Mouse (Mus musculus) megakaryocyte progenitor cell, adult 5-6 weeks (primary cell): ENCODE data around the gene Abhd16b. TPM values are rescaled to one million over a fixed set of nuclear protein-coding genes. Genes with fewer than 3 reads are reported as not detected.
A peak's percentile ranks its signal among the peaks of the same experiment; 100 is the strongest.

Experiments
- ATAC-seq: replicated peaks from 2 replicates; pipeline ENCODE4 v1.8.0; 2016; ENCODE audit warnings: mild to moderate bottlenecking, moderate TSS enrichment, inconsistent platforms; ENCODE audit not compliant: poor library complexity
- total RNA-seq, 2 experiments: library from RNA; stranded (forward) in 1 of 2; stranded (reverse) in 1 of 2; fragments of 157-497, 149-512 nt in 1 of 2; fragments of 200-1000 nt in 1 of 2; gene quantifications; 2 replicates each; pipeline versions ENCODE4 v1.2.3 to v1.2.4; 2015 to 2017

Abhd16b gene
- total RNA-seq, 2 experiments from 2014 or later: not detected

- peak; percentile 85 for ATAC-seq
Measured at GRCm38 (mm10) chr2:181536410-181536809, 43.4 kb downstream of the Abhd16b start.

DNA sequence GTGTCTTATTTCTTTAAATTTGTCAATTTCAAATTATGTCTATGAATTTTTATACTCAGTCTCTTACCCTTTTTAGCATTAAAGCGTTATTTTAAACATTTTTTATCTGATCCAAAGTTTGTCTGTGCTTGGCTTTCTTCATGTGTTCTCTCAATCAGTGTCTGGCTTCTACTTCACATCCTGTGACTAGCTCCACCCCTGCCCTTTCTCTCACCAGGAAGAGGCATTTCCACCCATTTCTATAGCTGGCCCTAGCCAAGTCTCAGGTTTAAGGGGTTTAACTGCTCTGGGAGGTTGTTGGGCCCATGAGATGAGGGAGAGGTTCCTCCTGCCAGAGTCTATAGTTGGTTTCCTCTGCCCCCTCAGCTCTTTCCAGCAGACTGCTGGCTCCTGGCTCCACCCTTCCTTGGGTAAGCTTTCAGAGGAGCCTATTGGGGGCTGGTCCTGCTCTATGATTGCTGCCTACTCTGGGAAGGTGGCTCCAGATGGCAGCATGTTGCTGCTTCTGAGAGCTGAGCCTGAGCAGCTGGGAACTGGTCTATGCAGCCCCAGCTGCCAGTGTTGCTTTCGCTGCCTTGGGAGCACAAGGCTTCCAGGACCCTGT is 44.5 kb downstream of the Abhd16b start:
- ATAC-seq: peak; percentile 84

GRCm38 (mm10) chr2:181541761-181542380 is 48.9 kb downstream of the Abhd16b start:
- no peak; the same call in 1 of the 2 replicates for ATAC-seq

Other genes starting within 250 kb of the Abhd16b start
- 12.5 and 12.6 TPM in 2 replicates for gene Gmeb2, start 205.2 kb upstream of the Abhd16b start, total RNA-seq (2015)
- 13.4 and 13.6 TPM in 2 replicates for gene Gmeb2, start 205.2 kb upstream of the Abhd16b start, total RNA-seq (2017)
- not detected in 2 replicates for gene Stmn3, start 178.7 kb upstream of the Abhd16b start, total RNA-seq (2015)
- not detected in 2 replicates for gene Stmn3, start 178.7 kb upstream of the Abhd16b start, total RNA-seq (2017)
- gene Rtel1, start 173.5 kb upstream of the Abhd16b start, total RNA-seq (2015): 53.4 and 78.0 TPM in 2 replicates
- gene Rtel1, start 173.5 kb upstream of the Abhd16b start, total RNA-seq (2017): 41.9 and 53.0 TPM in 2 replicates
- gene Zgpat, start 128.3 kb upstream of the Abhd16b start, total RNA-seq (2015): 7.0 and 8.2 TPM in 2 replicates
- gene Zgpat, start 128.3 kb upstream of the Abhd16b start, total RNA-seq (2017): 38.2 and 48.2 TPM in 2 replicates
- gene Arfrp1, start 127.8 kb upstream of the Abhd16b start, total RNA-seq (2015): 26.8 and 28.6 TPM in 2 replicates
- 62.1 and 70.2 TPM in 2 replicates for gene Arfrp1, start 127.8 kb upstream of the Abhd16b start, total RNA-seq (2017)
- gene Lime1, start 113.1 kb upstream of the Abhd16b start, total RNA-seq (2015): 25.4 and 26.5 TPM in 2 replicates
- gene Lime1, start 113.1 kb upstream of the Abhd16b start, total RNA-seq (2017): 12.7 and 18.1 TPM in 2 replicates
- gene Zbtb46, start 33.8 kb upstream of the Abhd16b start, total RNA-seq (2015): 1.2 and 1.8 TPM in 2 replicates
- gene Zbtb46, start 33.8 kb upstream of the Abhd16b start, total RNA-seq (2017): 1.9 and 5.4 TPM in 2 replicates
- 47.1 and 60.0 TPM in 2 replicates for gene Tpd52l2, start 3.9 kb downstream of the Abhd16b start, total RNA-seq (2015)
- 99.2 and 119 TPM in 2 replicates for gene Tpd52l2, start 3.9 kb downstream of the Abhd16b start, total RNA-seq (2017)
- 25.0 and 30.7 TPM in 2 replicates for gene Dnajc5, start 27.3 kb downstream of the Abhd16b start, total RNA-seq (2015)
- 37.4 and 40.0 TPM in 2 replicates for gene Dnajc5, start 27.3 kb downstream of the Abhd16b start, total RNA-seq (2017)
- gene Uckl1, start 91.7 kb downstream of the Abhd16b start, total RNA-seq (2015): 72.0 and 87.0 TPM in 2 replicates
- gene Uckl1, start 91.7 kb downstream of the Abhd16b start, total RNA-seq (2017): 54.7 and 67.0 TPM in 2 replicates
- gene Prpf6, start 98.7 kb downstream of the Abhd16b start, total RNA-seq (2015): 19.2 and 20.3 TPM in 2 replicates
- 79.3 and 93.2 TPM in 2 replicates for gene Prpf6, start 98.7 kb downstream of the Abhd16b start, total RNA-seq (2017)
- 8.1 and 13.5 TPM in 2 replicates for gene Zfp512b, start 99.6 kb downstream of the Abhd16b start, total RNA-seq (2015)
- 7.6 and 16.4 TPM in 2 replicates for gene Zfp512b, start 99.6 kb downstream of the Abhd16b start, total RNA-seq (2017)
- gene Samd10, start 106.0 kb downstream of the Abhd16b start, total RNA-seq (2015): 9.0 and 10.9 TPM in 2 replicates
- 2.0 TPM in 2 replicates for gene Samd10, start 106.0 kb downstream of the Abhd16b start, total RNA-seq (2017)
- gene Gm29797, start 163.8 kb downstream of the Abhd16b start, total RNA-seq (2015): not detected in 2 replicates
- gene Gm29797, start 163.8 kb downstream of the Abhd16b start, total RNA-seq (2017): not detected in 2 replicates
- gene Sox18, start 178.4 kb downstream of the Abhd16b start, total RNA-seq (2015): not detected in 2 replicates
- gene Sox18, start 178.4 kb downstream of the Abhd16b start, total RNA-seq (2017): not detected in 2 replicates
- gene Tcea2, start 187.1 kb downstream of the Abhd16b start, total RNA-seq (2015): 21.5 and 22.3 TPM in 2 replicates
- 8.7 and 9.8 TPM in 2 replicates for gene Tcea2, start 187.1 kb downstream of the Abhd16b start, total RNA-seq (2017)
- gene Rgs19, start 200.8 kb downstream of the Abhd16b start, total RNA-seq (2015): 330 and 337 TPM in 2 replicates
- gene Rgs19, start 200.8 kb downstream of the Abhd16b start, total RNA-seq (2017): 81.1 and 100 TPM in 2 replicates
- gene Lkaaear1, start 205.2 kb downstream of the Abhd16b start, total RNA-seq (2015): not detected in 2 replicates
- not detected in 2 replicates for gene Lkaaear1, start 205.2 kb downstream of the Abhd16b start, total RNA-seq (2017)
- not detected in 2 replicates for gene Oprl1, start 221.8 kb downstream of the Abhd16b start, total RNA-seq (2015)
- not detected in 2 replicates for gene Oprl1, start 221.8 kb downstream of the Abhd16b start, total RNA-seq (2017)